Mouse (Mus musculus) ES-E14 (cell line): ENCODE measurements around the gene Pnkd. TPM values are rescaled to one million over a fixed set of nuclear protein-coding genes. Genes with fewer than 3 reads are reported as not detected.

Experiments
- DNase-seq: peaks from one replicate; pipeline ENCODE4 v3.0.0-alpha.2; 2013; ENCODE audit warnings: low read depth, low spot score
- H3K27ac ChIP-seq: 2 replicates; pipeline ENCODE4 v1.5.1; 2012; ENCODE audit warnings: low read depth, mild to moderate bottlenecking, low read length, moderate library complexity, mixed read lengths; ENCODE audit not compliant: poor library complexity, insufficient read depth, severe bottlenecking
- H3K36me3 ChIP-seq: 2 replicates; pipeline ENCODE4 v1.6.1; 2012; ENCODE audit warnings: mild to moderate bottlenecking, low read length, moderate library complexity, mixed read lengths; ENCODE audit not compliant: control insufficient read depth, poor library complexity, insufficient read depth, severe bottlenecking
- H3K4me1 ChIP-seq, 2 experiments: fragments of 150-350 bp in 1 of 2; sonication (generic) in 1 of 2; 2 replicates each; pipeline ENCODE4 v1.6.1; 2012; ENCODE audit warnings: low read length in 2 of 2, mild to moderate bottlenecking in 1 of 2, mixed read lengths in 1 of 2; ENCODE audit not compliant: control insufficient read depth in 2 of 2, insufficient read depth in 2 of 2, poor library complexity in 1 of 2
- H3K4me3 ChIP-seq, 2 experiments: fragments of 150-350 bp in 1 of 2; sonication (generic) in 1 of 2; 2 replicates each; pipeline ENCODE4 v1.5.1; 2012; ENCODE audit warnings: low read length in 2 of 2, low read depth in 1 of 2, mild to moderate bottlenecking in 1 of 2, mixed read lengths in 1 of 2; ENCODE audit not compliant: insufficient read depth in 1 of 2, poor library complexity in 1 of 2, severe bottlenecking in 1 of 2
- H3K9ac ChIP-seq: 2 replicates; pipeline ENCODE4 v1.6.1; 2012; ENCODE audit warnings: low read depth, mild to moderate bottlenecking, low read length, mixed read lengths; ENCODE audit not compliant: poor library complexity, insufficient read depth, severe bottlenecking
- H3K9me3 ChIP-seq: fragments of 150-350 bp; sonication (generic); 2 replicates; pipeline ENCODE4 v1.6.1; 2012; ENCODE audit warnings: low read depth, mild to moderate bottlenecking, low read length; ENCODE audit not compliant: control insufficient read depth, insufficient read depth
- CHD2 ChIP-seq: IDR thresholded peaks from 2 replicates; pipeline ENCODE4 v1.6.1; 2014; ENCODE audit warnings: mild to moderate bottlenecking, low read depth, low read length, inconsistent platforms
- HCFC1 ChIP-seq: IDR thresholded peaks from 2 replicates; pipeline ENCODE4 v1.6.1; 2012; ENCODE audit warnings: low read length, inconsistent platforms, borderline replicate concordance; ENCODE audit not compliant: insufficient read depth
- MAFK ChIP-seq: IDR thresholded peaks from 2 replicates; pipeline ENCODE4 v1.6.1; 2014; ENCODE audit warnings: mild to moderate bottlenecking, low read depth, low read length, inconsistent platforms; ENCODE audit not compliant: insufficient read depth
- ZC3H11A ChIP-seq: IDR thresholded peaks from 2 replicates; pipeline ENCODE4 v1.6.1; 2012; ENCODE audit warnings: low read depth, mild to moderate bottlenecking, inconsistent platforms, low read length, borderline replicate concordance
- ZNF384 ChIP-seq: IDR thresholded peaks from 2 replicates; pipeline ENCODE4 v1.6.1; 2012; ENCODE audit warnings: low read depth, low read length, inconsistent platforms
- in situ Hi-C, 2 experiments: fragments of 600-800 bp; cut with MboI; formaldehyde crosslinking; loops; one replicate each; pipeline ENCODE4 v1.15.1; 2025; ENCODE audit warnings: low sequenced_read_pairs in 2 of 2, inconsistent platforms in 1 of 2; ENCODE audit not compliant: unreplicated experiment in 2 of 2
- total RNA-seq: library from RNA; depleted of rRNA; stranded (reverse); fragments of 300-350 nt; gene quantifications from 2 replicates; pipeline ENCODE4 v1.2.3, GENCODE M21; 2012

Gene Pnkd
- total RNA-seq, 1 experiment = 63.9 TPM

DNA sequence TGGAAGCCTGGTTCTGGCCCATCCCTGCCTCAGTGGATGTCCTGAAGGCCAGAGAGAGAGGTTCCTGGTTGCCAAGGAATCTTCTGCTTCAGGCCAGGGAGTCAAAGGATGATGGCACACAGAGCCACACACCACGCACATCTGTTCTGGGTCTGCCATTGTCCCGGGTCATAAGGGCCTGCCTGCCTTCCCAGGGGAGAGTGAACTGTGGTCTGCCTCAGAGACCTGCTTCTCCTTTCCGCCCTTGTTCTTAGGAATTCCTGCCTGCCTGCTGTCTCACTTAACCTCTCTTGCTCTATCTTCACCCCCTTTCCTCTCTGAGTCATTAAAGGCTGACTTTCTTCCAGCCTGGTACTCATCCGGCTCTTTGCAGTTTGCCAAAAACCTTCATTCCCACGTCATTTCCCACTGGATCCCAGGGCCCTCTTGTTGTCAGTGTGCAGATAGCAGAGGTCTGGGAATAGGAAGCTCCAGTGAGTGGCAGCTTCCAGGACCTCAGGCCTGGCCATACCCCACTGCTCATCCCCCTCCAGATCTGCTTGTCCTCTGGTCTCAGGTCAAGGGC is 67.9 kb downstream of the Pnkd start:
- Histone ChIP-seq H3K36me3 (no peaks in the 10 kb centered on the region), H3K27ac (no peak overlapping the region), H3K4me1 (peaks cover 0 to 7% of the 10 kb centered on the region in 2 experiments; a peak in 1 of 4 replicates), H3K4me3 (no peak overlapping the region), H3K9me3 (no peaks in the 10 kb centered on the region), H3K9ac (no peak overlapping the region)
- in situ Hi-C loops = no loop called here
- DNase-seq = no peak
- TF ChIP-seq ZNF384 = no peak

DNA sequence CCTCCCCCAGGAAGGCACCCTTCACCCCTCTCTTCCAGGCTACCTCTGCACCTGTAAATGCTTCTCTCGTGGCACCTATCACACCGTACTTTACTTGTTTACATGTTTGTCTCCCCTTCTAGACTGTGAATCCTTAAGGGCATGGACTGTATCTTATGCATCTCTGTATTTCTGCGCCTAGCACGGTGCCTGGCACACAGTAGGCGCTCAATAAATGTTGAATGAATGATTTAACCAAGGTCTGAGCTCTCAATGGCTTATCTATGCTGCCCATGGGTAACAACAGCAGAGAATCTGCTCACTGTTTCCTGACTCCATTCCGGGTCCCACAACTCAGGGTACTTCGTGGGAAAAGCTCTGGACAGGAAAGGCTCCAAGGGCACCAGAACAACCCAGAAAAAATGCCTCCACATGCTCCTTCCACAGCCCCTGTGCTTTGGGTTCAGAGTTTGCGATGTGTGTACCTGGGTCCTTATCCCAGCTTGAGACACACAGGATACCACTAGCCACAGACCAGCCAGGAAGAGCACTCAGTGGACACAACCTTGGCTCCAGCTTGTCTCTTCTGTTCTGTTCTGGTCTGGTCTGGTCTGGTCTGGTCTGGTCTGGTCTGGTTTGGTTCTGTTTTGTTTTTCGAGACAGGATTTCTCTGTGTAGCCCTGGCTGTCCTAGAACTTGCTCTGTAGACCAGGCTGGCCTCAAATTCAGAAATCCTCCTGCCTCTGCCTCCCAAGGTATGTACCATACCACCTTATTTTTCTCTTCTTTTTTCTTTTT is 68.9 kb downstream of the Pnkd start:
- Histone ChIP-seq H3K9me3 (no peaks in the 10 kb centered on the region), H3K36me3 (no peaks in the 10 kb centered on the region), H3K9ac (no peak overlapping the region; the same call in 1 of the 2 replicates), H3K4me1 (peaks cover 0 to 9% of the 10 kb centered on the region in 2 experiments; a peak in 1 of 4 replicates), H3K4me3 (no peak overlapping the region), H3K27ac (no peak overlapping the region)
- in situ Hi-C loops = no loop called here
- TF ChIP-seq ZNF384 (no peak), CHD2 (no peak), HCFC1 (no peak), ZC3H11A (no peak), MAFK (no peak)
- DNase-seq = no peak

GRCm38 (mm10) chr1:74357531-74357930 is 72.8 kb downstream of the Pnkd start:
- Histone ChIP-seq H3K27ac (no peak overlapping the region), H3K9me3 (no peaks in the 10 kb centered on the region), H3K4me3 (no peak overlapping the region), H3K9ac (no peak overlapping the region), H3K36me3 (no peaks in the 10 kb centered on the region), H3K4me1 (peaks cover 0 to 6% of the 10 kb centered on the region in 2 experiments; a peak in 1 of 4 replicates)
- in situ Hi-C loops = no loop called here
- TF ChIP-seq ZC3H11A = no peak
- TF ChIP-seq ZNF384 = no peak
- TF ChIP-seq CHD2 = no peak
- TF ChIP-seq MAFK = no peak
- no peak for TF ChIP-seq HCFC1
- no peak for DNase-seq

DNA sequence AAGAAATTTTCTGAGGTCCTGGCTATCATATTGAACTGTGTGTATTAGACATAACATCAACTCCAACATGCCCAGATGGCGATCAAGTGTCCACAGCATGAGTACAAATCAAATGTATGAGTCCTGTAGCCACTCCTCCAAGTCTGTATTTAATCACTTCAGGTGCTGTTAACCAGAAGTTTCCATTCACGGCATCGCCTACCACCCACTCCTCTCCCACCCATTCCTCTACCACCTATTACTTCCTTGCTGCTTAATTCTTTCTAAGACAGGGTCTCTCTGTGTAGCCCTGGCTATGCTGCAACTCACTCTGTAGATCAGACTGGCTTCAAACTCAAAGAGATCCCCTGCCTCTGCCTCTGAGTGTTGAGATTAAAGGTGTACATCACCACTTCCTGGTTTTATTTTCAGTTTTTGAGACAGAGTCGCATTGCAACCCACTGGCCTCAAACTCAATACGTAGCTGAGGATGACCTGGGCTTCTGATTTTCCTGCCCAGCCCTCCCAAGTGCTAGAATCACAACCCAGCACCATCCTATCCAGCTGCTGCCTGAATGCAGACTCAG is 75.3 kb downstream of the Pnkd start:
- H3K9ac ChIP-seq = no peak overlapping the region
- no peak for TF ChIP-seq HCFC1
- no peak for TF ChIP-seq CHD2
- no peak for TF ChIP-seq ZNF384
- TF ChIP-seq MAFK = no peak
- TF ChIP-seq ZC3H11A = no peak
- H3K9me3 ChIP-seq = no peaks in the 10 kb centered on the region
- H3K4me1 ChIP-seq = peaks cover 0 to 5% of the 10 kb centered on the region in 2 experiments; a peak in 1 of 4 replicates
- H3K36me3 ChIP-seq = no peaks in the 10 kb centered on the region
- no peak overlapping the region for H3K4me3 ChIP-seq
- DNase-seq = no peak
- H3K27ac ChIP-seq = no peak overlapping the region
- in situ Hi-C loops = loop anchor here in 1 of 2 experiments (10.0 kb wide), 1 partner anchor 155 kb away; no protein-coding TSS in a partner anchor
